Mouse (Mus musculus) lung, adult 2 months (tissue): Measurements from ENCODE around the gene Eml2.

Experiments used
- CTCF ChIP-seq: fragments of 200-500 bp; IDR thresholded peaks from 2 replicates; pipeline ENCODE4 v1.5.1; 2011; ENCODE audit warnings: mild to moderate bottlenecking, low read length, control low read depth; ENCODE audit not compliant: insufficient read depth
- POLR2A ChIP-seq: fragments of 200-500 bp; IDR thresholded peaks from 2 replicates; pipeline ENCODE4 v1.6.1; 2011; ENCODE audit warnings: low read depth, mild to moderate bottlenecking, control low read depth, low read length, borderline replicate concordance; ENCODE audit errors: extremely low read depth

DNA sequence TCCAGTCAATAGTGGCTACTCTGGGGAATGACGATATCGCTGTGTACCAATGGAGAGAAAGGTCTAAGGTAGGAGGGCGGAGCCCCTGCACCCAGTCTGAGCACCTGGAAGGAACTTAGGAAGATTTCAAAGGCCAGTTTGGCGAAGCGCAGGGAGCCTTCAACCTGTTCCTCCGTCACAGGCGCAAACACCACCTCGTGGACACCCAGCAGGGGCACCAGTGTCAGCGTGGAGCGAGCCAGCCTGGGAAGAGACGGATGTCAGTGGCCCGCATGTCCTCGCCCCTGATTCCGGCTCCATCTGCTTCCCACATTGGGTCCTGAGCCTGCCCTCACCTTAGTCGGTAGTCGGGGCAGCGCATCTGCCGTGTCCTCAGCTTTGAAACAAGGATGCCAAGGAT lies 16.8 kb upstream of the Eml2 start:
- TF ChIP-seq POLR2A (no peak), CTCF (no peak)
